Mouse (Mus musculus) frontal cortex, postnatal 25 days (tissue): Measurements from ENCODE around the gene St8sia2.
A peak's percentile ranks its signal among the peaks of the same experiment; 100 is the strongest.

ENCODE experiments used
- DNase-seq, 2 experiments: peaks; one replicate each; pipeline ENCODE4 v3.0.0; 2022; ENCODE audit warnings: low spot score in 2 of 2

Gene St8sia2

DNA sequence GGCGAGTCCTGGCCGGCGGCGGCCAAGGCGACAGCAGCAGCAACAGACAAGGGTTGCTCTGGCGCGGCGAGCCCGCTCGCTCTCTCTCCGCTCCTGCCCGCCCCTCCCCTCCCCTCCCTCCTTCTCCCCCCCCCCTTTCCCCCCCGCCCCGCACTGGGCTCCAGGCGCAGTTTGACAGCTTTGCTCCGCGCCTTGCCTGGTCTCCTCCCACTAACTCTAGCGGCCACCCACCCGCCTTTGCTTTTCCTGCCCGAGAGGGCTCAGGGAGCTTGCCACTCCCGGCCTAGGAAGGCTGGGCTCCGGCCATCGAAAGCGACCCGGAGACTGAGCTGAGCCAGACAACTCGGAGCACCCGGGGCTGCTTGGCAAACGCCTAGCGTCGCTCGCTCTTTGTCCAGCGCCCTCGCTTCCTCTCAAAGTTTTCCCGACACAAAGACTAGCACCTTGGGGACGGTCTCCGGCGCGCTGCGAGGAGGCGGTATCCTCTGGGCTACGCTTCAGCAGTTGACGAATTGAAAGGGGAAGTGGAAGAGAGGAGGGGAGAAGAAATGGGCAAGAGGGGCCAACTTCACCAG, at the start of gene St8sia2:
St8sia2 (minus strand) TSS at position 90 of the 575 bp plus-strand sequence.
- DNase-seq, result peak in 1 of 2 experiments; percentile 7

DNA sequence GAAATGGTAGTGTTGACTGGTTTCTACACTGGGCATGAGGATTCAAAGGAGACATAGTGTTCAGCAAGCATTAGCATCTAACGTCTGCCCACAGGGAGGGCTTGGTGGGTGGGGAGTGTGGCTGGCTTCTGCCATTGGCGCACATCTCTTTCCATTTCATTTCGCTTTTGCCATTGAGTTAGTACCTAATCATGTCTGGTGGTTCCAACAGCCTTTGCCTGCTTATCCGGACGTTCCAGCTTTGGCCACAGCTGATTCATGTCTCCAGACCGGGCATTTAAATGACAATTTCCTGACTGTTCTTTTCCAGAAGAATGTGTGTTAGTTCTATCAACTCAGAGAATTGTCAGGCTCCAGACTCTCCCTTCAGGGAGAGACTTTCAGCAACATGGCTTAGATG, 47.6 kb upstream of the St8sia2 start:
- DNase-seq, result no peak

DNA sequence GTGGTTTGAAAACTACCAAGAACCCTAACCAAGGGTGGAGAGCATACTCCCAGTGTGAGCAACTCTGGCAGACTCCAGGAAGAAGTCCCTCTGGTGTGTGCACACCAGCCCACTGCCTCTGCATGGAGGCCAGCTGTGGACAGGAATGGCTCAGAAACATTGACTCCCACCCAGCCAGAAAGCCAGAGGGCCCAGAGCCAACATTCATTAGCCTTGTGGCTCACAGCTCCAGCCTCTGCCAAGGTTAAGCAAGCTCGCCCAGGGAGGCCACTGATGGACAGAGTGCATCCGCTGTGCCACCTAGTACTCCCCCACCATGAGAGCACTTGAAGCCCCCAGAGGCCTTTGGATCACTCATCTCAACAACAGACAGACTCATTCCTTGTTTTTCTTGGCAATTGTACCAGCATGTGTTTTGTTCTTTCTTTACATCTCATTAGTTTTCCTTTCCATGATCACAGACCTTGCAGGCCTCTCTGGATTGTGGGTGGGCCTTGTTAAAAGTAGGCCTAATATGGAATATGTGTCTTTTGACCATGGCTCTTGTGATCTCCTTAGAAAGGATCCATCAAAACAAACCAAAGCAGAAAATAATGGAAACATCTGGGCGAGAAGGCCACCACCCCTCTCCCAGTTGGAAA, 46.9 kb upstream of the St8sia2 start:
- DNase-seq, result no peak

DNA sequence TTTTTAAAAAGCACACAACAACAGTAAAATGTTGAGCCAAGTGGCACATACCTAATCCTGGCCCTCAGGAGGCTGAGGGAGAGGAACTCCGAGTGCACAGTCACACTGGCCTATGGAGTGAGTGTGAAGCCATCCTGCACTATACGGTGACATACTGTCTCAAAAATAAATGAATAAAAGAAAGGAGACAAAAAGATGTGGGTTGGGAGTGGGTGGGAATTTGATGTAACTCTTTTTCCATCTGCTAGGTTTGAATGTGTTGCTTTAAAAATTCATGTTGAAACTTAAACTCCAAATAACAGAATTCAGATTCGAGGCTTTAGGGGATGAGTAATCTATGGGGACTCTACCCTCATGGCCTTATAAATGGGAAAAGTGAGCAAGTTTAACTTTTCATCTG, 46.2 kb upstream of the St8sia2 start:
- DNase-seq, result no peak

DNA sequence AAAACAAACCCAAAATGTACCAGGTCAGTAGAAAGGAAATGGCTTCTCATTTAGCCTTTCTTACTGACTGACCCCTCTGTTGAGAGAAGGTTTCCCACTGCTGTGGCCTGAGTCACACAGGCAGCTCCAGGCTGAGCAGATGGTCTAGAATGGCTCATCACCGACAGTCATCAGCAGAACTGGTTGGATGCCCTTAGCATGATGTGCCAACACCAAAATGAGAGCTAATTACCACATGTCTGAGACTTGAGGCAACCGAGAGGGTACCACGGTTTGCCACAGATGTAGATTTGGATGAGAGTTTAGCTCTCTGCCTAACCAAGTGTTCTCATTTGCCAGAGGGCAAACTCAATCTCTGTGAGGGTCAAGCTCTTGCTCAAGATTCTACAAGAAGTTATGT, 42.3 kb upstream of the St8sia2 start:
- no peak for DNase-seq

DNA sequence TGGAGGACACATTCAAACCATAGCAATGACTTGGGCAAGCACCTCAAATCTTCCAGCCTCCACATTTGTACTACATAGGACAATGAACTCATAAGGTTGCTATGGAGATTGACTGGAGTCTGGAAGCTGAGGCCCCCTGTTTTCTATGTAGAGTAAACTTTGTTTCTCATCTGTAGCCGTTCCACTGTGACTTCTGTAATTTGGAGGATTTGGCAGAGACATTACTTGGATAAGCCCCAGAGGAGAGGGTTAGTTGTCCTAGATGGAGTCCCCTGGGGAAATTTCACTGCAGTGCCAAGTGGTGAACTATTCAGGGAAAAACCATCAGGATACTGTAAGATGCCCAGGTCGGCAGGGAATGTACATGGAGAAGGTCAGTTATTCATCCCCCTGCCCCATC, 34.1 kb upstream of the St8sia2 start:
- no peak for DNase-seq

DNA sequence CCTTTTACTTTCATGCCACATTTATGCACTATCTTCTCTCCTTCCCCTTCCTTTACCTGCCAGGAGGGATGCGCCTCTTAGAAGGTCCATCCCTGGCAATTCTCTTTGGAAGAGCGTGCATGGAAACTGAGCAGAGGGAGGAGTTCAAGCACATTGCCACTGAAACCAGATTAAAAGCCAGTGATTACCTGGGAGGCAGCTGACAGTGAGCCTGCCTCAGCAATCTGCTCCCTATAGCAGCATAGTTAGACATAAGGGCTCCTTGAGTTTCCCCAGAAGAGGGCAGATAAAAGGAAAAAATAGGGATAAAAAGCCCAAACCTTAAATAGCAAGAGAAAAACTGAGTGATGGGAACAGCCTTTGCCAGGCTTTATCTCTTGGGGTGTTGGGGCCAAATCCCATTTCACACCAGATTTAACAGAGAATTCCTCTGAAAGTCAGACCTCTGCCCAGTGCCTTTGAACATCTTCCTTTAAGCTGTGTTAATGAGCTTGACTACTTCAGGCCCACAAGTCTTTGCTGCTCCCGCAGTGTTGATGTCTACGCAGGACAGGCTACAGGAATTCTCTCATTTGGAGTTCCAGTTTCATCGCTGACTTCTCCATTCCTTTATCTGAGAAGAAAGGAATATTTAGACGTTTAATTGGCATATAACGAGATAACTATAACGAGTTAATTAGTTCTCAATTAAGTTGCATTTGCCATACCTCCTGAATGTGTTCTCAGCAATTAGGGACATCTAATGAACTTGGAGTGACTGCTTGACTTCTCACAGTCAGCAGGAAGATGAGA, 31.9 kb upstream of the St8sia2 start:
- no peak for DNase-seq

DNA sequence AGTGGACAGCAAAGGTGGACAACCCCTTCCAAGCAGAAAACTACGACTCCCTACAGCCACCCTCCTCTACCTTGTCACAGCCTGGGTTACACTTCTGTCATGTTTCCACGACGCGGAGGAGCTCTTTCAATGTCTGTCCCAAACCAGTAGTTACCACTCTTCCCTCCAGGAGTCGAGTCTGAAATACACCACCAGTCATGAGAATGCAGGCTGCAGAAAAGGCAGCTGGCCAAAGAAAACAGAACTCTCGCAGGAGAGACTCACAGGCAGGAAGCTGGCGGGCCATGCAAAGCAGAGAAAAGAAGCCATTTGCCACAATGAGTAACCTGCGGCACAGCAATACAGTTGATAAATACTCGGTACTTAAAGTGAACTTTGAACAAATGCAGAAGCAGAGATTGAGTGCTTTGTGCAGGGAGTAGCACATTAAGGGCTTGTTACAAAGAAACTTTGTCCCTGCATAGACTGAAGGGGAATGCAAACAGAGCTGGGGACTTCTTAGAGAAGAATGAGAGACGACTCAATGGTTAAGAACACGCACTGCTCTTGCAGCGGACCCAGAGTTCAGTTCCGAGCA, 30.2 kb upstream of the St8sia2 start:
- DNase-seq, result no peak

DNA sequence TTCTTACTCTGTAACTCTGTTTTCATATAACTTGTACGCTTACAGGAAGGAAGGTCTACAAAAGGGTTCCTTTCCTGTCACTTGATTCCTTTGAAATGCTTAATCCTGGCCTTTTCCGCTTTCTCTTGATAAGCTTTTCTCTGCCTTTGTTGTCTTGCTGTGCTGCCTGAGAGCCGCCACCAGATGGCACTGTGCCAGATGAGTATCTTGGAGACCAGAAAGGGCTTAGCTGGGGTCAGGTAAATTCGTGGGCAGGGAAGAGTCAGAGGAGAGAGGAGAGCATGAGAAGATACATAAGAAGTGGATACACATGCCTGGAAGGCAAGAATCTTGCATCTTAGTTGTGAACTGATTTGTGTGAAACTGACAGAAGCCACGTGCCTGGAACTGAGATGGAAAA, 11.5 kb upstream of the St8sia2 start:
- DNase-seq, result peak; percentile 30 to 31

DNA sequence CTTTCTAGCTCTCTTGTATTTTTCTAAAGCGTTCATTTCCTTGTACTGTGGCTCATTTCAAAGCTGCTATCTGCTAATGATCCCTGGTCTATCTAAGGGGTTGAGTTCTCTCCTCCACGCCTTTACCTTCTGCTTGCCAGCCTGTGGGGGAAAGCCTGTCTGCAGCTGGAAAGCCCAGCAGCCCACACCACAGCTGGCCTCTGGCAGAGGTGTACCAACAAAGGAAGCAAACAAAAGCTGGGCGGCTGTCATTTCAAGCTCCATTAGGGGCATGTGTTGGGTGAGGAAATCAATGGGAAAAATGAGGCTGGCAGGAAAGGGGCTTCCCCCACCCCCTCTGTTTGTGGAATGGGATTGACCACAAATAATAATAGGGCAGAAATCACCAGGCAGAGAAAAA, 10.7 kb upstream of the St8sia2 start:
- no peak for DNase-seq

DNA sequence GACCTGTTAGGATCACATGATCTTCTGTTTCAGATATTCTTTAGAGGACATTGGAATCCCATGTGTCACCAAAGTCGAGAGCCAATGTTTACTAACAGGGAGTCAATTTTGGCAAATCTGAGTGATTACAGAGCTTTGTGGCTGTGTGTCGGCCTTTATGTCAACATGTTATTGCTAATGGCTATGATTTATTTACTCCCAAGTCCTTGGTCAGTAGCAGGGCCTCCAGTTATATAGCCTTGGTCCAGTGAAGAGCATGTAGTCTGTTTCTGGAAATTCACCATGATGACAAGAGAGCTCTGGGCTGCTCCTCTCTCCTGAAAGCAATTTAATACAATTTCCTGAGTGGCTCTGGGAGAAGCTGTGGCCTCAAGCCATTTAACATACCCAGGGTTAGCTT, 9.1 kb upstream of the St8sia2 start:
- DNase-seq, result no peak

DNA sequence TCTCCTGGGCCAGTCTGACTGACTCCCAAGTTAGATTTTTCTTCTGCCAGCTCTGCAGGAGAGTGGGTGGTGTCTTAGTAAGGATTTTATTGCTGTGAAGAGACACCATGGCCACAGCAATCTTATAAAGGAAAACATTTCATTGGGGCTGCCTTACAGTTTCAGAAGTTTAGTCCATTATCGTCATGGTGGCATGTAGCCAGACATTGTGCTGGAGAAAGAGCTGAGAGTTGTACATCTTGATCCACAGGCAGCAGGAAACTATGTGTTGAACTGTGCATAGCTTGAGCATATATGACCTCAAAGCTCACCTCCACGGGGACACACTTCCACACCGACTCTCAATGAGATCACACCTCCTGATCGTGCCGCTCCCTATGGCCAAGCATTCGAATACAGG, 8.3 kb upstream of the St8sia2 start:
- DNase-seq, result no peak

DNA sequence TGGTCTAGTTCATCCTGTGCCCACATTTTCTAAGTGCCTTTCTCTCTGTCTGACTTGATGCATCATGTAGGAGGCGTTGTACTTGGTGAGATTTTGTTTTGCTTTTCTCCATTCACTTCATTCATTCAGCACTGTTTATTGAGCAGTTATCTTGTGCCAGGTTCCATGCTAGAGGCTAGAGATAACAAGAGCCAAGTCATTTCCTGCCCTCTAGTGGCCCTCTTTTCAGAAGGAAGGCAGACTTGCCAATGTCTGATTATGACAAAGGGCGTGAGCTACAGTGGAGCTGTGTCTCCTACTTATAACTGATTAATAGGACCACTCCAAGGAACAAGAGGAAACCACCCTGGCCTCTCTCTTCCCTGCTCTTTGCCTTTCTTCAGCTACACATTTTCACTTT, 3.1 kb upstream of the St8sia2 start:
- DNase-seq, result no peak

DNA sequence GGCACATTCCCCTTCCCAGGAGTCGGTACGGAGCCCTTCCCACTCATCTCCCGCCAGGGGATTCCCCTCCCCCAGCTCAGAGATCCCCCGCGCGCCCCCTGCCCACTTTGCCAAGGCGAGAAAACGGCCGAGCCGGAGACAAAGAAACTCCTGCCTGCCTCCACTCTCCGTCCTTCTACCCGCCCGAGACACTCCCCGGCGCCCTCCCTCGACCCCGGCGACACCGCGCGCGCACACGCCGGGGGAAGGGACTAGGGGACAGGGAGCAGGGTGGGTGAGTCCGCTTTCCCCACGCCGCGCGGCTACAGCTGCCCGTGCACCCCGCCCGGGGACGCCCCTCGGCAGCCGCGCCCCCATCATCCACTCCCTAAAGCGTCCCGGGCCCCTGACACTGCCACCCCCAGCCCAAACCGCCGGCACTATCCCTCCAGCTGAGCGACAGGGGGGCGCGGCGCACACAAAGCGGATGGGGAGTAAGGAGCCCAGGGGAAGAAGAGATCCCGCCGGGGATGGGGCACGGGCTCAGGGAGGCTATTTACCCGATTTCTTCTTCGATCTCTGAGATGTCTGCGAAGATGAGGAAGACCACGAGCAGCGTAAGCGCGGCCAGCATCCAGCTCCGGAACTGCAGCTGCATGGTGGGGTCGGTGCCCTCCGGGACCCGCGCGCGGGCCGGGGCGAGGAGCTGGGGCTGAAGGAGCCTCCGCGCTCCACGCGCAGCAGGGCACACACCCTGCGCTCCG, 461 bp downstream of the St8sia2 start:
- no peak for DNase-seq

DNA sequence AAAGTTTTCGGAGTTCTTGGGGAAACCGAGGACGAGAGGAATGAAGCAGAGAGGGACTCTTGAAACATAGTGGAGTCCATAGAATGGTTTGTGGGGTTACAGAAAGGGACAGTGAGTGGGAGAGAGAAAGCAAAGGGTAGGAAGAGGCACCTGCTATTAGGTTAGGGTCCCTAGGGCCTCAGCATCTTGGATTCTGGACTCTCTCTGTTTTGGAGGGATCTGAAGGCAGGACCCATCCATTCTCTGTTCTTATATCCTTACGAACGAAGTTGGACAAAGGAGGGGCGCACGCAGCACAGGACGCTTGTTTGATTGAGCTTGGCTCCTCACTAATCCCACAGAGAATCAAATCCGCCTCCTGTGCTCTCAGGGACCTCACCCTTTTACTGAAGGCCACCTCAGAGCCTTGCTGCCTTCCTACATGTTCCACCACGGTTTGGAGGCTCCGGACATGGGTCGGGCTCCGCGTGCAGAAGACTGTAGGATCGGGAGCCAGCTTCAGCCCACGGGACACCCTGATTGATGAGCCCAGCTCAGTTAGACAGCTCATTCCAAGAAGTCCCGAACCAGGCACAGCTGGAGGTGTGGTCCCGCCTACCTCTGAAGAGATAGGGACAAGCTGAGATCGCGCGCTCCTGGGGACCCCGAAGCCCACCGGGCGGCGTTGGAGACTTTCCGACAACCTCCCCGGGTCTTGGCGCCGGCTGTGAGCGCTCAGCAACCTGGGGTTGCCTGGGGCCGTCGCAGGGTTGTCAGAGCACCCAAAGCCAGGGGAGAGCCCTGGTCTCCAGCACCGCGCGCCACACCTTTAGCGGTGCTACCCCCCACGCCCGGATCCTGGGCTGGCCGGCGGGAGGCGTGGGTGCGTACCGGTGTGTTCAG, 1.3 kb downstream of the St8sia2 start:
- DNase-seq, result no peak

DNA sequence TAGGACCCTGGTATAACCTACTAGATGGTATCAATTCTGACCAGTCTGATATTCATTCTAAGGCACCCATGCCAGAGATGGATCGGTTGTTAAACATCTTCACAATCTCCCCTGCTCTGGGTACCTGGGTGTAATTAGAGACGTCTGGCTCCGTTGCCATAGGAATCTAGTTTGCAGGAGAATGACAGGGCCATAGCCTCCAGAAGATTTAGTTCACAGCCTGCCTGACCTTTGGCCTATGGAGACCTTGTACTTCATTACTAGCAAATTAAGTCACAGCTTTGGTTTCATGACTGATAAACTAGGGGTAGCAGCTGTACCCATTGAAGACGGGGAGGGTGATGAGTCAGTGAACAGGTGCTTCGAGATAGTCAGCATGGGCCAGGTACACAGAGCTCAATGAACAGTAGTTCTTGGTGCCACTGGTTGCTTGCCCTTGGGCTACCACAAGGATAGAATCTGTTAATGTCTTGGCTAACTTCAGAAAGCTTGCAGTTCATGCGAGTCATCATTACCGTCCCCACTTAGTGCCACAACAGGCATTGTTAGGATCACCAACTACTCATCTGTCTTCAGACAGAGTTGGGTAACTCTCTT, 4.4 kb downstream of the St8sia2 start:
- DNase-seq, result no peak

DNA sequence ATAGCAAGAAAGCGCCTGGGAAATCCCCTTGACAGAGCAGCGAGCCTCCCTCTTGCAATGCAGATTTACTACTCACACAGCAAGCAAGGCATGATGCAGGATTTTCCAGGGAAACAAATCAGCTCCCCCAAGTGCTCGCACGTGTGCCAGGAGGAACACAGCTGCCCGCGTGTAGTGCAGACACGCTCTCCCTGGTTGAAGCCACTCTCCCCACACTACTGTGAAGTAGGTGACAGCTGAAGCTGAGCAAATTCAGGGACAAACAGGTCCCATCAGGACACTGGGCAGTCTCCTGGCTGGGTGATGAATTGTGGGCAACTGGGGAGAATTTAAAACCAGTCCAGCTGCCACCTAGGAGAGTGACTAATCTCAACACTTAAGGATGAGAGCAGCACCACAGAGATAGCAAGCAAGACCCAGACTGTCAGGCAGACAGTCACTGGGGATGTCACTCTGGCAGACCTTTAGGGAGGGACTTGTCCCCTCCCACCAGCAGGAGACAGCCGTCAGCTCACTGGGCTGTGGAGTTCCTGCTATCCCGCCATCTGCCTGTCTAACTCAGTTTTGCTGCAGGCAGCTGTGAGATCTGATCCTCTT, 6.6 kb downstream of the St8sia2 start:
- peak in 1 of 2 experiments; percentile 6 for DNase-seq

DNA sequence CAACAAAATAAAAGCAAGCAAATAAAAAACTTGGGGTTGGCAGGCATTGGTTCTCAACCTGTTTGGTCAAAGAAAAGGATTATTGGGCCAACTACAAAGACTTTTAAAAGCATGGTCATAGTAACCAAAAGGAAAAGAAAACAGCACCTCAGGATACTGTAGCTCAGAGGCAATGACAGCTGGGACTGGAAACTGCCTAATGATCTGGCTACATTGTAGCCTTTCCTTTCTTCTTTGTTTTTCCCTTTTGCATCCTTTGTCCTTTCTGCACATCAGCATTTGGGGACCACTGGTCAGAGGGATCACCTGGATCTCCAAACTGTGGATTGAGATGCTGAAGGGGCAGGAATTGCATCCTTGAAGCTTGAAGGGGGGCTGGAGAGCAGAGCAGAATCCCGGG, 7.1 kb downstream of the St8sia2 start:
- DNase-seq, result no peak

DNA sequence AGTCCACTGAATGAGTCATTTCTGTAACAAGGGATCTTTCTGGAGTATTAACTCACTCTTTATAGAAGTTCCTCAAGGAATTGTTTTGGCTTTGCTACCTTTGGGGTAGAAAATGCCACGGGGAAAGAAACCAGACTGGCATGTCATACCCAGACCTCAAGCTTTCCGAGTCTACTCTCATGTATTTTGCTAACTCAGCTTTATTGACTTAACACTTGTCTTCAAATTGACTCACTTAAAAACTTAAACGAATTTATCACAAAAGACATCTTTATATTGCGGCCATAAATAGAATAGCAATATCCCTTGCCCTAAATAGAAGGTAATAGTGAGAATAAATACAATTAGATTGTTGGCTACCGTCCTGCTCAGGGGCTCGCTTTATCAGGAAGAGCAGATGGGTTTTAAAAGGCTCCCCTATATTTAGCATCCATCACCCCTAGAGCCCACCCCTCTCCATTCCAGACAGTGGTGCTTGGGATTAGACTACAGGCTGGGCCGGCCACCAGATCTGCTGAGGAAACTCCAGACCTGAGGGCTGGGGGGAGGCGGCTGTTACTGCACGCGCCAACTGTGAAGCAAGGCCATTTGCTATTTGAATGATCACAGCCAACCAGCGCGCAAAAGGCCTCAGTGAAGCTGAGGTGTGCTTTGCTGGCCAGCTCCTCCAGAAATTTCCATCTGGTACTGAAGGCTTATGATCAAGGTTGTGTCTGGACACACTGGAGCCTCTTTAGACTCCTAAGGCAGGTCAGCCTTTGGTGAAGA, 12.6 kb downstream of the St8sia2 start:
- DNase-seq, result no peak

DNA sequence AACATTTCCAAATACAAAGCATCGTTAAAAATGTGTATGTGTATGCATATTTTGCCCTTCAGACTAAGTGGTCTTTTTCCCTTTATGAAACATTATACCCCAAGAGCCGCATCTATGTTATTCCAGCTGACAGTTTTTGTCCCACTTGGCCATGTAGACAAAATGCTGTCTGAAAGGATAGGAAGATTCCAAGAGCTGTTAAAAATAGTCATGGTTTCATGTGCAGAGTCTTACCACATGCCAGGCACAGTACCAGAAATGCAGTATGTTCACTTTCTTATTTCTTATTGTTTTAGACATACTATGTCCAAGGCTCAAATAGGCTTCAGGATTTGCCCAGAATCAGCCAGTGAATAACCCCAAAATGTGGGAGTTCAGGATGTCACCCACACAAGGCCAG, 24.1 kb downstream of the St8sia2 start:
- DNase-seq, result no peak
